Mouse (Mus musculus) heart, adult 2 months (tissue): Measurements from ENCODE around the gene Tent5b.

ENCODE experiments used
- CTCF ChIP-seq: fragments of 200-600 bp; IDR thresholded peaks from 2 replicates; pipeline ENCODE4 v1.8.1; 2022; ENCODE audit warnings: antibody characterized with exemption, mild to moderate bottlenecking, moderate library complexity
- EP300 ChIP-seq: fragments of 200-500 bp; IDR thresholded peaks from 2 replicates; pipeline ENCODE4 v1.6.1; 2011; ENCODE audit warnings: low read depth, low read length, control low read depth; ENCODE audit not compliant: insufficient read depth
- POLR2A ChIP-seq: fragments of 200-500 bp; IDR thresholded peaks from 2 replicates; pipeline ENCODE4 v1.6.1; 2011; ENCODE audit warnings: mild to moderate bottlenecking, low read depth, low read length, control low read depth; ENCODE audit not compliant: insufficient read depth

DNA sequence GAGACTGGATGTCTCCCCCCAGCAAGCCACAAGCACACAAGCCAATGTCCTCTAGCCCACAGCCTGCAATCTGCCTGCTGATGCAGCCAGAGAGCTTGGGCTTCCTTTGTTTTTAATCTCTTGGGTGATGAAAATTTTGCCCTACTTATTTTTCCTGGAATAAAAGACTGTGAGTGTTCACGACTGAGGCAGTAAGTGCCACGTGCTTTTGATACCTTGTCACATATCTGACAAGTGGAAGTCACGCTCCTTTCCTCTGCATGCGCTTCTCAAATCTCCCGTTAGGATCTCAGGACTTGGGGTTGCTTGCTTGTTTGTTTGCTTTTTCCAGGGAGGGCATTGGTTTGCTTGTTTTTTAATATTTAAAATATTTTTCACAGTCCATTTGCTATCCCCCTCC, 24.4 kb downstream of the Tent5b start:
- TF ChIP-seq POLR2A (no peak), EP300 (no peak), CTCF (no peak)
